Mouse (Mus musculus) kidney, embryonic 15.5 days (tissue): Measurements from ENCODE around the gene Igf2bp1. TPM values are rescaled to one million over a fixed set of nuclear protein-coding genes. Genes with fewer than 3 reads are reported as not detected.

Experiments used
- ATAC-seq: fragments of 200-750 bp; cut with Nextera tagmentation; replicated peaks from 2 replicates; pipeline ENCODE4 v1.8.0; 2017; ENCODE audit warnings: moderate TSS enrichment; ENCODE audit not compliant: low FRiP score
- H3K27ac ChIP-seq: fragments of 300-500 bp; sonication (generic); 2 replicates; pipeline ENCODE4 v1.5.1; 2015; ENCODE audit warnings: mild to moderate bottlenecking, inconsistent platforms
- H3K27me3 ChIP-seq: fragments of 300-500 bp; sonication (generic); 2 replicates; pipeline ENCODE4 v1.6.1; 2015; ENCODE audit warnings: inconsistent platforms
- H3K36me3 ChIP-seq: fragments of 300-500 bp; sonication (generic); 2 replicates; pipeline ENCODE4 v1.6.1; 2015; ENCODE audit warnings: inconsistent platforms
- H3K4me1 ChIP-seq: fragments of 300-500 bp; sonication (generic); 2 replicates; pipeline ENCODE4 v1.6.1; 2015; ENCODE audit warnings: inconsistent platforms
- H3K4me2 ChIP-seq: fragments of 300-500 bp; sonication (generic); 2 replicates; pipeline ENCODE4 v1.6.1; 2015; ENCODE audit warnings: moderate library complexity, mild to moderate bottlenecking, inconsistent platforms
- H3K4me3 ChIP-seq: fragments of 300-500 bp; sonication (generic); replicated peaks from 2 replicates; pipeline ENCODE4 v1.5.1; 2015; ENCODE audit warnings: mild to moderate bottlenecking, inconsistent platforms
- H3K9ac ChIP-seq: fragments of 300-500 bp; sonication (generic); 2 replicates; pipeline ENCODE4 v1.6.1; 2015; ENCODE audit warnings: mild to moderate bottlenecking, inconsistent platforms
- H3K9me3 ChIP-seq: fragments of 300-500 bp; sonication (generic); replicated peaks from 2 replicates; pipeline ENCODE4 v1.6.1; 2016; ENCODE audit warnings: inconsistent platforms
- WGBS: fragments of 180-500 bp; shearing (Covaris S2); methylation state at CpG from one replicate; pipeline ENCODE4 v1.1.7; 2015; ENCODE audit warnings: mixed read lengths; 5-methylcytosine and 5-hydroxymethylcytosine counted together
- polyA plus RNA-seq: library from polyadenylated mRNA; unstranded; fragments of >200 nt; fragmentation: Nextera tagmentation; extraction: Ambion mirVana; gene quantifications from 2 replicates; pipeline ENCODE4 v1.2.1, GENCODE M21; 2015

Igf2bp1 gene
- polyA plus RNA-seq, result 53.8 and 57.9 TPM in 2 replicates

- Histone ChIP-seq H3K36me3 (no peaks in the 10 kb centered on the region), H3K4me1 (peaks cover 42% of the 10 kb centered on the region), H3K4me2 (peak within 1 kb of the TSS; percentile 99), H3K9me3 (no peaks in the 10 kb centered on the region), H3K4me3 (peak within 1 kb of the TSS; percentile 92), H3K27ac (peak within 1 kb of the TSS; percentile 96), H3K27me3 (no peaks in the 10 kb centered on the region), H3K9ac (peak within 1 kb of the TSS; percentile 97)
- under 1% methylated on average over 69 of the region's 74 CpGs for WGBS
- peak; percentile 57 for ATAC-seq
Measured at GRCm38 (mm10) chr11:96005403-96006271, at the start of gene Igf2bp1. TSS of gene Igf2bp1 (minus strand) at chr11:96005940.

DNA sequence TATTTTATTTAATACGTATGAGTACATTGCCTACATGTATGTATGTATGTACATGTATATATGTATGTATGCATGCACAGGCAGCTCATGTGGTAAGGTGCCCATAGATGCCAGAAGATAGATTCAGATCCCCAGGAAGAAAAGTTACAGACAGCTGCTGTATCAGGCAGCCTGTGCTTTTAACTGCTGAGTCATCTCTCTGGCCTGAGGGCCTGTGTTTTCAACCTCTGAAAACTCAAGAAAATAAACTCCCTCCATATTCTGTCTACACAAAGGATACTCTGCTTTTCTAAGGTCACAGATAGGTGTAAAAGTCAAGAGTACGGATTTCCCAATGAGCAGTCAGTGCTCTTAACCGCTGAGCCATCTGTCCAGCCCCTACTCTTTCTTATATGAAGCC, 45.1 kb upstream of the Igf2bp1 start:
- no peak overlapping the region for H3K27ac ChIP-seq
- H3K36me3 ChIP-seq, result peaks cover 98% of the 10 kb centered on the region
- no peak overlapping the region for H3K9ac ChIP-seq
- no peak for ATAC-seq
- H3K27me3 ChIP-seq, result no peaks in the 10 kb centered on the region
- no peaks in the 10 kb centered on the region for H3K4me1 ChIP-seq
- 96% methylated on average over 3 of the region's 3 CpGs for WGBS
- no peaks in the 10 kb centered on the region for H3K9me3 ChIP-seq
- no peak overlapping the region for H3K4me2 ChIP-seq
- H3K4me3 ChIP-seq, result no peak overlapping the region

GRCm38 (mm10) chr11:96049939-96050338, 44.2 kb upstream of the Igf2bp1 start:
- Histone ChIP-seq H3K4me3 (no peak overlapping the region), H3K9ac (no peak overlapping the region), H3K36me3 (peaks cover 96% of the 10 kb centered on the region), H3K27me3 (no peaks in the 10 kb centered on the region), H3K9me3 (no peaks in the 10 kb centered on the region), H3K27ac (no peak overlapping the region), H3K4me2 (no peak overlapping the region), H3K4me1 (no peaks in the 10 kb centered on the region)
- no peak for ATAC-seq
- WGBS, result 83% methylated on average over 4 of the region's 4 CpGs

DNA sequence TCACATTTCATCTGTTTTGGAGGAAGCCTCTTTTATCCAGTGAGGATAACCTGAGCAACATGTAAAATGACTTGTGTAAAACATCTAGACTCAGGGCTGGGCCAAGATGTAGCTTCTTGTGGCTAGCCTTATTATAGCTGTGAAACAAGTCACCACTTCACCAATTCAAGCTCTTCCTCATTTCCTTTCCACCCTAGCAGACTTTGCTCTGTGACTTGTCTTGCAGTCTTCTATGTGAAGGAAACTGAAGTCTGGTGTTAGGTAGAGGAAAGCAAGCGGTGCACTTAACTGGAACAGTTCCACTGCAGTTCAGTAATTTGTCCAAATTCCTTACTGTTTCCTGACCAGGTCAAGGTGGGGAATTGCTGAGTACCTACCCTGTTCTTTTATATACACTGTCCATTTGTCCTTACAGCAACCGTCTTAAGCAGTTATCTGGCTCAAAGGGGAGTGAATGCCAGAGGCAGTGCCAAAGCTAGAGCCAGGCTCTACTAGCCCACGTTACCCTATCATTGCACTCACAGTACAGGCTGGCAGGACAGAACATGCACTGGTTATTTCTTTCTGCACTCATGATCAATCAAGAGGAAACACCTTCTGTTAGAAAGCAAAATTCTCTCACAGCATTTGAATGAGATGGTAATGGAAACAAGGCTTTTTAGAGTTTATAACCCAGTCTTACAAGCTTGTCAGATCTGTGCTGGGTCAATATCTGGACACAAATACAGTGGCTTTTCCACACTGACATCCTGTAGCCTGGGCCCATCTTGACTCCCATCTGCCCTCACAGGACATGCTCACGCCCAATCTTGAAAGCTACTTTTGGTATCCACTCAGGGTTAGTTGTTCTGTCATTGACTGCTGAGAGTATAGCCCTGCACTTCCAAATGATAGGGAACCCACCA, 42.0 kb upstream of the Igf2bp1 start:
- H3K36me3 ChIP-seq, result peaks cover 93% of the 10 kb centered on the region
- WGBS, result 77% methylated on average over 4 of the region's 4 CpGs
- H3K9ac ChIP-seq, result no peak overlapping the region
- H3K9me3 ChIP-seq, result no peaks in the 10 kb centered on the region
- H3K27ac ChIP-seq, result no peak overlapping the region
- no peaks in the 10 kb centered on the region for H3K4me1 ChIP-seq
- H3K4me3 ChIP-seq, result no peak overlapping the region
- H3K27me3 ChIP-seq, result no peaks in the 10 kb centered on the region
- no peak overlapping the region for H3K4me2 ChIP-seq
- no peak for ATAC-seq

- 79% methylated on average over 2 of the region's 2 CpGs for WGBS
- Histone ChIP-seq H3K27ac (no peak overlapping the region), H3K9ac (no peak overlapping the region), H3K4me3 (no peak overlapping the region), H3K36me3 (peaks cover 87% of the 10 kb centered on the region), H3K4me1 (no peaks in the 10 kb centered on the region), H3K4me2 (no peak overlapping the region), H3K9me3 (no peaks in the 10 kb centered on the region), H3K27me3 (no peaks in the 10 kb centered on the region)
- ATAC-seq, result no peak
Measured at GRCm38 (mm10) chr11:96046793-96047192, 41.1 kb upstream of the Igf2bp1 start.

GRCm38 (mm10) chr11:96046028-96046427, 40.3 kb upstream of the Igf2bp1 start:
- ATAC-seq, result no peak
- H3K4me3 ChIP-seq, result no peak overlapping the region
- H3K4me1 ChIP-seq, result no peaks in the 10 kb centered on the region
- H3K4me2 ChIP-seq, result no peak overlapping the region
- no peak overlapping the region for H3K9ac ChIP-seq
- no peaks in the 10 kb centered on the region for H3K9me3 ChIP-seq
- peaks cover 84% of the 10 kb centered on the region for H3K36me3 ChIP-seq
- WGBS, result 83% methylated on average over 8 of the region's 8 CpGs
- no peaks in the 10 kb centered on the region for H3K27me3 ChIP-seq
- H3K27ac ChIP-seq, result no peak overlapping the region

DNA sequence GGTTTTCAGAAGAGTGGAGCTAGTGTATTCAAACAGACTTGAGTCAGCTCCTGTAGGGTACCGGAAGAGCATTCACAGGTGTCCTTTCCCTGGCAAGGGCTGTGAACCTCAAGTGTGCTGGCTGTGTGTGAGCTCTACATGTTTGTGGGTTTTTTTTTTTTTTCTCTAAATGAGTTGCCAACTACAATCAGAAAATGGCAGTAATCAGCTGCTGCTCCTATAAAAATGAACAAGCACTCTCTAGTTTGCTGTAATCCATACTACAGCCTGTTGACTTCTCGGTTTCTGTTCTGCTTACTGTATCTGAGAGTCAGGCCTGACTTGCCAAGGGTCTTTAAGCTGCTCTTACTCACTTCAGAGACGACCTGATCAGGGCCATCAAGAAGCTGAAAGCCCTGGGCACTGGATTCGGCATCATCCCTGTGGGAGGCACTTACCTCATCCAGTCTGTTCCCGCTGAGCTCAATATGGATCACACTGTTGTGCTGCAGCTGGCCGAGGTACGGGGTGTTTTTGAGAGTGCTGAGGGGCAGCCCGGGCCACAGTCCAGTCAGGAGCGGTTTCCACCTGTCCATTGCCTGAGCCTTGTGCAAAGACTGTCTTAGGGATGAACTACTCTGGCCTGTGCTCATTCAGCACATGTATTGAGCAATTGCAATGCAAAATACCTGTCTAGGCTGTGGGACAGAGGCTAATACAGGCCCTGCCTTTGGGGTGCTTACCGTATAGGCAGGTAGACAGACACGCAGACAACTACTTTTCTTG, 39.2 kb upstream of the Igf2bp1 start:
- ATAC-seq, result no peak
- Histone ChIP-seq H3K9me3 (no peaks in the 10 kb centered on the region), H3K4me3 (no peak overlapping the region), H3K4me2 (no peak overlapping the region), H3K9ac (no peak overlapping the region), H3K27me3 (no peaks in the 10 kb centered on the region), H3K27ac (no peak overlapping the region), H3K4me1 (no peaks in the 10 kb centered on the region), H3K36me3 (peaks cover 81% of the 10 kb centered on the region)
- WGBS, result 88% methylated on average over 11 of the region's 11 CpGs

DNA sequence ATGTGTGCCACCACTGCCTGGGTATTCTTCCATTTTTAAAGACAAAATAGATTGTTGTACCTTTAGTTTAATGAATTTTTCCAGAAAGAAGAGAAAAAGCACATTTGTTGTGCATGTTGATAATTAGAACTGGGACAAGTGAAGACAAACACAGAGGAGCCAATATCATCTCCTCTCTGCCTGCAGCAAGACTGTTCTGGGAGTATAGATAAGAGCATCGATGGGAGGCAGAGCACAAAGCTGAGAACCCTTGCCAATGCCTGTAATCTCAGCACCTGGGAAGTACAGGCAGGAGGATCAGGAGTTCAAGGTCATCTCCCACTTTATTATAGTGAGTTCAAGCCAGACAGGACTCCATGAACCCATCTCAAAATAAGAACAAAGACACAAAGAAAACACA, 32.8 kb upstream of the Igf2bp1 start:
- no peaks in the 10 kb centered on the region for H3K27me3 ChIP-seq
- peaks cover 16% of the 10 kb centered on the region for H3K4me1 ChIP-seq
- no peak overlapping the region for H3K9ac ChIP-seq
- ATAC-seq, result no peak
- WGBS, result 89% methylated on average over 1 of the region's 1 CpGs
- no peak overlapping the region for H3K27ac ChIP-seq
- H3K4me2 ChIP-seq, result no peak overlapping the region
- peaks cover 50% of the 10 kb centered on the region for H3K36me3 ChIP-seq
- no peaks in the 10 kb centered on the region for H3K9me3 ChIP-seq
- H3K4me3 ChIP-seq, result no peak overlapping the region

GRCm38 (mm10) chr11:96037499-96037898, 31.8 kb upstream of the Igf2bp1 start:
- WGBS, result 86% methylated on average over 5 of the region's 5 CpGs
- Histone ChIP-seq H3K4me3 (no peak overlapping the region), H3K9me3 (no peaks in the 10 kb centered on the region), H3K27ac (no peak overlapping the region), H3K36me3 (peaks cover 43% of the 10 kb centered on the region), H3K4me2 (no peak overlapping the region), H3K9ac (no peak overlapping the region), H3K4me1 (peaks cover 16% of the 10 kb centered on the region), H3K27me3 (no peaks in the 10 kb centered on the region)
- ATAC-seq, result no peak

DNA sequence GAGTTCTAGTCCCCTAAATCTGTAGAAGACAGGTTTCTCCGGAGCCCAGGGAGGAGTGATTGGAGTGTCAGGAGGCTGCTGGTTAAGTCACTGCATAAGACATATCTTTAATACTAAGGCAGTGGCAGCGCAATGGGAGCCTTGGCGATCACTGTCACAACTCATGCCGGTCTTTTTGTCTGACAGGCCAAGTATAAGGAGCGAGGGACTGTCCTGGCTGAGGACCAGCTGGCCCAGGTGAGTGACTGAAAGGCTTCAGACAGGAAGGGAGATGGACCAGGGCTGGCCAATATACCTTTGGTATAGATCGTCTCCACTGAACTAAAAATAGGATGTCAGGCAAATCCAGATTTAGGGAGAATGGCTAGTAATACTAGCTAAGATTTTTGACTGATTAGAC, 29.4 kb upstream of the Igf2bp1 start:
- H3K4me1 ChIP-seq, result peaks cover 16% of the 10 kb centered on the region
- H3K9me3 ChIP-seq, result no peaks in the 10 kb centered on the region
- ATAC-seq, result no peak
- H3K4me2 ChIP-seq, result peak overlapping the region; percentile 86
- 8% methylated on average over 6 of the region's 6 CpGs for WGBS
- peaks cover 28% of the 10 kb centered on the region for H3K36me3 ChIP-seq
- H3K9ac ChIP-seq, result peak overlapping the region; percentile 51
- no peaks in the 10 kb centered on the region for H3K27me3 ChIP-seq
- peak overlapping the region; percentile 64 for H3K4me3 ChIP-seq
- peak overlapping the region; percentile 72; the same call in 1 of the 2 replicates for H3K27ac ChIP-seq

DNA sequence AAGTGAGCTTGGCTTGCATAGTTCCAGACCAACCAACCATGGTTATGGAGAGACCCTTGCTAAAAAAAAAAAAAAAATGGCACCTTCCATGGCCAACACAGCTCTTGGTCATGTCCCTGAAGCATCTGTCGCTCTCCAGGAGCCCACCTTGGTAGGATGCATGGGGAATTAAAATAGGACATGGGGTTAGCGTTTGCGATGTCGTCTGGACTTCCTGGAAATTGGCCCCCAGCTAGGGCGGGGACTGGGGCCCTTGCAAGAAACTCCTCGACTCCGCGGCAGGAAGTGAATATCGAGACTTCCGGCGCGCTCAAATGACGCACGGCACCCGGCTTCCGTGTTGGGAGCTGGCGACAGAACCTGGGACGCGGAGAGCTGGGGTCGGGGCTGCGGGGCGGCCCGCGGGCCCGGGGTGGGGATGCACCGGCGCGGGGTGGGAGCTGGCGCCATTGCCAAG, 28.9 kb upstream of the Igf2bp1 start, which contains the start of gene Snf8:
Gene Snf8, plus strand, starts transcription at position 290 of the 457 bp plus-strand sequence.
- whole genome bisulfite sequencing, result under 1% methylated on average over 29 of the region's 29 CpGs
- H3K9me3 ChIP-seq, result no peaks in the 10 kb centered on the region
- H3K36me3 ChIP-seq, result peaks cover 28% of the 10 kb centered on the region
- H3K27ac ChIP-seq, result peak within 1 kb of the TSS; percentile 72
- peak within 1 kb of the TSS; percentile 64 for H3K4me3 ChIP-seq
- peak within 1 kb of the TSS; percentile 86 for H3K4me2 ChIP-seq
- peak; percentile 74 for ATAC-seq
- H3K4me1 ChIP-seq, result peaks cover 16% of the 10 kb centered on the region
- H3K27me3 ChIP-seq, result 0 out of 2 replicates have a peak, but pooled peaks cover 3% of the 10 kb centered on the region
- peak within 1 kb of the TSS; percentile 51 for H3K9ac ChIP-seq
